Mouse (Mus musculus): ENCODE measurements at regions not wholly inside any gene's neighbourhood (a gene's known extent, or its start where the extent isn't known, plus 50 kb on each side); places are given as distances from the start of the nearest gene placed in this dataset.

- DNase-seq (ENCODE audit: low spot score in 2 of 2) = no peak
Measured at GRCm38 (mm10) chr13:100933265-100933664, 100.0 kb upstream of the Slc30a5 start.

DNA sequence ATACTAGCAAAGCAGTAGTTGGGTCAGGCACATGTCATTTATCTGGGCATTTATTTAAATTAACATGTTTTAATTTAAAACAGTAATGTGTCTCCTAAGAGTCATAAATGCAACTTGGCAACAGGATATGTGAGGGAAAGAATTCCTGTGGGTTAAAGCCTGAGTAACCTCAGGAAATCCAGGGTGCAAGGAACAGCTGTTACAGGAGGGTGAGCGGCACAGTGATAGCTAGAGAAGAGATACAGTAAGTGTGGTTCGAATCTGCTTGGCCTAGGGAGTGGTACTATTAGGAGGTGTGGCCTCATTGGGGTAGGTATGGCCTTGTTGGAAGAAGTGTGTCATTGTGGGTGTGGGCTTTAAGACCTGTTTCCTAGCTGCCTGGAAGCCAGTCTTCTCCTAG, 66.3 kb upstream of the Slc30a5 start:
- DNase-seq (ENCODE audit: low spot score in 2 of 2) = no peak

GRCm38 (mm10) chr13:100893871-100894270, 60.6 kb upstream of the Slc30a5 start:
- DNase-seq (ENCODE audit: low spot score in 2 of 2) = peak; percentile 32 to 54

DNA sequence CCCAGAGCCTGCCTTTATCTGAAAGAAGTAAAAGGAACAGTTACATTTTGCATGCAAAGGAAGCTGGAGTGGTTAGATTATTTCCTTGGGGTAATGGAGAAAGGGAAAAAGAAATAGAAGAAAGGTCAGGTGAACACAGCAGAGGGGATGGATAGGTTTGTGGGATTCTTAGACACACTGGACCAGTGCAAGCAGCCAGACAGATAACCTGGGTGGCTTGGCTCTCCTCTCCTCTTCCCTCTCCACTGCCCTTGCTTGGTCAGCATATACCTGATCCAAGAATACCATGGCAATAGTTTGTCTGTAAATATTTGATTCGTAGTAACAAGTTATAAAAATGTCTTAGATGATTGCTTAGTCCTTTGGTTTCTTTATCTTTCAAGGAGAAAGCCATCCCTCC, 59.9 kb upstream of the Slc30a5 start:
- no peak for DNase-seq (ENCODE audit: low spot score in 2 of 2)

DNA sequence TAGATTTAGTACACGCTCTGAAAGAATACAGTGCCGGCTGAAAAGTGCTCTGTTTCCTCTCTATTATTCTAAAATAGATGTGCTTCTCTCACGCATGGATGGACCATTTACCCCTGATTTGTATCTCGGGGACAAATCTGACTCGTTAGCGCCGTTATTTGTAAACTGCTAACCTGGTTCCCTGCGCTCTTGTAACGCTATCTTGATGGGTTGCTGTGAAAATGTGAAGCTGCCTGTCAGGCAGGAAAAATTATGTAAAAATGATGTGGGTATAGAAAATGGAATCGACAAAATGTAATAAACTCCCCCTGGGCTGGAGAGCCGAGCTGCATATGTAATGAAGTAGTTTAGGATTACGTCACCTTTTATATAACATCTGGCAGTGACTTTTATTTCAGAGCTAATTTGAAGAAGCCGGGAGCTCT, 59.4 kb upstream of the Slc30a5 start:
- DNase-seq (ENCODE audit: low spot score in 2 of 2) = peak in 1 of 2 experiments; percentile 62

DNA sequence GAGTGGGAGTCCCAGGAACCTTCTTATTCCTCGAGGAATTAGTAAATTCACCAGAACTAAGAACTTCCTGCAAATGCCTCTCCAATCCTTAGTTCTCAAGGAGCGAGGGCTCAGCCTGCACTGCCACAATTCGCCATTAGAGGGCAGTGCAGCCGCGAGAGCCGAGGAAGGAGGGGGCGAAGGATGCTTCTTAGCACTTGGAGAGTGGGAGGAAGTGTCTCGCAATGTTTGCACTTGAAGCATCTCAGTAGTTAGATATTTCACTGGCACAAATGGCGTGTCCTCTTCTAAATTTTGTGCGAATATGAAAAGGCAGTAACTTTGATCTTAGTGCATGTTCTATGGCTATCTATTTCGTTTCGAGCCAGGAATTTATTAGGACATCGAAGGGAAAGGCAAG, 59.0 kb upstream of the Slc30a5 start:
- peak; percentile 83 to 84 for DNase-seq (ENCODE audit: low spot score in 2 of 2)

GRCm38 (mm10) chr13:100890457-100890856, 57.2 kb upstream of the Slc30a5 start:
- peak in 1 of 2 experiments; percentile 64 for DNase-seq (ENCODE audit: low spot score in 2 of 2)

- DNase-seq (ENCODE audit: low spot score in 2 of 2) = no peak
Measured at GRCm38 (mm10) chr13:100888481-100888880, 55.3 kb upstream of the Slc30a5 start.

DNA sequence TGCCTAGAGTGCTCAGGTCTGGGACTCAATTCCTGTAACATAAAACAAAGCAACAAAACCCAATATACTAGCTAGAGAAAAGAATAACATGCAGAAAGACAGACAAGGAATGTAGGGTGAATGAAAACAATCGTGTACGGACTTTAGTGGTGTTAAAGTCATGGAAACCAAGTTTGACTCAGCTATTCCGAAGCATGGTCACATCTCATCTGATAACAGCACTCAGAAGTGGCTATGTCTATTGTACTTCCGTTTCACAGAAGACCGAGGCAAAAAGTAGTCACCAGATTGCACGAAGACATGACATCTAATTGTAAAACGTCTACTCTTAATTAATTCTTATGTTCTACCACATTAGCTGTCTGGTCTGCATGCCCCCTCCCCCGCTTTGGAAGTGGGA, 50.5 kb upstream of the Slc30a5 start:
- no peak for DNase-seq (ENCODE audit: low spot score in 2 of 2)
